16 mouse cellular contexts compared by ENCODE assay signal in genomic region chr4:155382752-155383151, GRCm38 (mm10). TPM values are rescaled to one million over a fixed set of nuclear protein-coding genes. Genes with fewer than 3 reads are reported as not detected.
DNase-seq lines count a peak whose midpoint lies in the region; ATAC-seq and TF ChIP-seq lines count a peak whose summit lies in the region.
"Had no signal": no experiment of that assay in that cellular context is flagged by ENCODE, and none has a peak within 500 bp of the region (broad histone marks: within the 10 kb centered on the region; RNA-seq: fewer than 3 reads in every experiment).

No protein-coding gene starts in this region.

- intact Hi-C loops in heart, postnatal 10 days (cut with DNase I): no loop called here

- TF ChIP-seq CTCF in thymus, adult 2 months (IDR thresholded peaks at IDR 0.05; ENCODE audit: borderline replicate concordance, control insufficient read depth, extremely low read depth, insufficient read depth, low read length, poor library complexity): no peak

- peak overlapping the region; percentile 24; the same call in 1 of the 2 replicates for H3K27ac ChIP-seq in hindbrain, embryonic 10.5 days
- no peak overlapping the region for H3K27ac ChIP-seq in hindbrain, embryonic 11.5 days (ENCODE audit: low read depth, low read length)
- H3K27ac ChIP-seq in thymus, adult 2 months (ENCODE audit: control insufficient read depth, insufficient read depth, low read length): no peak overlapping the region
- H3K27ac ChIP-seq: heart, embryonic 13.5 days had no signal

- H3K4me1 ChIP-seq in hindbrain, embryonic 10.5 days (replicated peaks): peaks cover 15% of the 10 kb centered on the region
- H3K4me1 ChIP-seq in hindbrain, embryonic 11.5 days (replicated peaks; ENCODE audit: control insufficient read depth, insufficient read depth, low read length): peaks cover 3% of the 10 kb centered on the region; the same call in 1 of the 2 replicates
- H3K4me1 ChIP-seq in thymus, adult 2 months (replicated peaks; ENCODE audit: control insufficient read depth, insufficient read depth, low read length): no peaks in the 10 kb centered on the region
- H3K4me1 ChIP-seq: heart, embryonic 13.5 days had no signal

- no peaks in the 10 kb centered on the region for H3K36me3 ChIP-seq in hindbrain, embryonic 10.5 days
- no peaks in the 10 kb centered on the region for H3K36me3 ChIP-seq in hindbrain, embryonic 11.5 days (ENCODE audit: control insufficient read depth, insufficient read depth, low read length)
- H3K36me3 ChIP-seq in thymus, adult 2 months (ENCODE audit: control insufficient read depth, insufficient read depth, low read length): no peaks in the 10 kb centered on the region
- H3K36me3 ChIP-seq: heart, embryonic 13.5 days had no signal

- no peak overlapping the region for H3K4me2 ChIP-seq in hindbrain, embryonic 11.5 days (replicated peaks; ENCODE audit: low read depth, low read length)
- H3K4me2 ChIP-seq: heart, embryonic 13.5 days; midbrain, embryonic 11.5 days had no signal

- TF ChIP-seq POLR2A in thymus, adult 2 months (IDR thresholded peaks at IDR 0.05; ENCODE audit: control insufficient read depth, extremely low read depth, insufficient read depth, low read length, poor library complexity): no peak

- no peaks in the 10 kb centered on the region; the same call in 1 of the 2 replicates for H3K27me3 ChIP-seq in hindbrain, embryonic 10.5 days (ENCODE audit: insufficient read depth, poor library complexity, severe bottlenecking)
- H3K27me3 ChIP-seq in hindbrain, embryonic 11.5 days (ENCODE audit: control insufficient read depth, insufficient read depth, low read length): no peaks in the 10 kb centered on the region; the same call in 1 of the 2 replicates
- no peaks in the 10 kb centered on the region; the same call in 1 of the 2 replicates for H3K27me3 ChIP-seq in thymus, adult 2 months (ENCODE audit: control insufficient read depth, insufficient read depth, low read length)

- no peak for DNase-seq in hindbrain, embryonic 10.5 days (ENCODE audit: low spot score)
- no peak for DNase-seq in hindbrain, embryonic 11.5 days (ENCODE audit: low spot score)
- peak; percentile 44 for DNase-seq in testis, postnatal 14 days (ENCODE audit: low spot score)
- no peak for DNase-seq in testis, postnatal 10 days (ENCODE audit: low spot score)
- DNase-seq in left cerebral cortex, adult 9 months (ENCODE audit: low spot score in 2 of 2): peak; percentile 69 to 81
- no peak for DNase-seq in adrenal gland, adult 2 months
- no peak for DNase-seq in heart, postnatal 10 days
- DNase-seq in thymus, adult 2 months: no peak
- DNase-seq: embryo, embryonic 11 days; gastrocnemius, postnatal 10 days; kidney, postnatal 4 days; liver; thymus, postnatal 25 days had no signal

- WGBS in hindbrain, embryonic 10.5 days: 18% methylated on average over 9 of the region's 9 CpGs
- WGBS in hindbrain, embryonic 11.5 days: 18% methylated on average over 9 of the region's 9 CpGs
- WGBS in thymus, adult 2 months: 48% methylated on average over 9 of the region's 9 CpGs

- H3K4me3 ChIP-seq in hindbrain, embryonic 10.5 days: no peak overlapping the region
- no peak overlapping the region for H3K4me3 ChIP-seq in hindbrain, embryonic 11.5 days (ENCODE audit: low read depth, low read length)
- no peak overlapping the region for H3K4me3 ChIP-seq in thymus, adult 2 months (ENCODE audit: control insufficient read depth, insufficient read depth, low read length)
- H3K4me3 ChIP-seq: heart, embryonic 13.5 days had no signal

- H3K9ac ChIP-seq in hindbrain, embryonic 11.5 days (ENCODE audit: low read depth, low read length): no peak overlapping the region
- H3K9ac ChIP-seq: heart, embryonic 13.5 days had no signal

- no peaks in the 10 kb centered on the region for H3K9me3 ChIP-seq in hindbrain, embryonic 10.5 days
- no peaks in the 10 kb centered on the region for H3K9me3 ChIP-seq in hindbrain, embryonic 11.5 days (ENCODE audit: control insufficient read depth, low read length)
- H3K9me3 ChIP-seq: heart, embryonic 13.5 days had no signal

- ATAC-seq in hindbrain, embryonic 11.5 days (ENCODE audit: low FRiP score): no peak

RNA-seq across cellular contexts. Expression of gene Gabrd, which starts 15.2 kb away (rescaled TPM):
- not detected in 2 replicates for polyA plus RNA-seq in hindbrain, embryonic 10.5 days (2016; fragmentation: Nextera tagmentation; extraction: Ambion mirVana)
- polyA plus RNA-seq in hindbrain, embryonic 11.5 days (2014; fragmentation: Nextera tagmentation; extraction: Ambion mirVana): not detected in 2 replicates
- not detected for total RNA-seq in adrenal gland, adult 2 months (2021)
- 0.86 and 1.4 TPM in 2 replicates for polyA plus RNA-seq in adrenal gland, adult 2 months (2012; rRNA removed)
- total RNA-seq in heart, postnatal 10 days (2021): not detected
- 1.0 and 1.2 TPM in 2 replicates for polyA plus RNA-seq in thymus, adult 2 months (2012; rRNA removed)
- total RNA-seq: neutrophil, adult 5-6 weeks had no signal
- polyA plus RNA-seq: heart, embryonic 13.5 days; midbrain, embryonic 11.5 days had no signal

RNA-seq across cellular contexts. Expression of gene Prkcz, which starts 21.6 kb away (rescaled TPM):
- 14.9 and 19.3 TPM in 2 replicates for polyA plus RNA-seq in hindbrain, embryonic 10.5 days (2016; fragmentation: Nextera tagmentation; extraction: Ambion mirVana)
- polyA plus RNA-seq in hindbrain, embryonic 11.5 days (2014; fragmentation: Nextera tagmentation; extraction: Ambion mirVana): 18.3 and 19.6 TPM in 2 replicates
- 1 to 10 TPM; 4.7 to 6.0 TPM for total RNA-seq in adrenal gland, adult 2 months (2021)
- 2.5 and 4.0 TPM in 2 replicates for polyA plus RNA-seq in adrenal gland, adult 2 months (2012; rRNA removed)
- 1 to 10 TPM; 1.7 to 2.3 TPM for total RNA-seq in heart, postnatal 10 days (2021)
- polyA plus RNA-seq in thymus, adult 2 months (2012; rRNA removed): 8.5 TPM in 2 replicates

RNA-seq across cellular contexts. Expression of gene Cfap74, which starts 26.2 kb away (rescaled TPM):
- 6.7 and 7.4 TPM in 2 replicates for polyA plus RNA-seq in hindbrain, embryonic 10.5 days (2016; fragmentation: Nextera tagmentation; extraction: Ambion mirVana)
- polyA plus RNA-seq in hindbrain, embryonic 11.5 days (2014; fragmentation: Nextera tagmentation; extraction: Ambion mirVana): 5.4 and 6.8 TPM in 2 replicates
- total RNA-seq in adrenal gland, adult 2 months (2021): under 1 TPM; 0.62 to 0.63 TPM
- polyA plus RNA-seq in adrenal gland, adult 2 months (2012; rRNA removed): 0.50 and 0.65 TPM in 2 replicates
- under 1 TPM; 0.30 to 0.34 TPM for total RNA-seq in heart, postnatal 10 days (2021)
- 18.3 and 23.1 TPM in 2 replicates for polyA plus RNA-seq in thymus, adult 2 months (2012; rRNA removed)

Comparison
In these comparisons a context has a peak if more than half of its experiments do, and no peak if none do; other contexts are left out.
1. DNase-seq: peak in testis, postnatal 14 days (single experiment) and left cerebral cortex, adult 9 months (2 of 2); none in hindbrain, embryonic 10.5 days (single experiment), hindbrain, embryonic 11.5 days (single experiment), testis, postnatal 10 days (single experiment), adrenal gland, adult 2 months (single experiment), heart, postnatal 10 days (0 of 2) and thymus, adult 2 months (single experiment).